Comparison of ENCODE assay signal across 17 mouse cellular contexts in genomic region chr16:95216346-95216745, GRCm38 (mm10). TPM values are rescaled to one million over a fixed set of nuclear protein-coding genes. Genes with fewer than 3 reads are reported as not detected.
"Had no signal": no experiment of that assay in that cellular context is flagged by ENCODE, and none has a peak within 500 bp of the region (broad histone marks: within the 10 kb centered on the region; RNA-seq: fewer than 3 reads in every experiment).

No protein-coding gene starts in this region.

- H3K9me3 ChIP-seq: neural tube, embryonic 13.5 days; neural tube, embryonic 15.5 days; stomach, embryonic 15.5 days had no signal

- H3K4me1 ChIP-seq: neural tube, embryonic 13.5 days; neural tube, embryonic 15.5 days; stomach, embryonic 15.5 days had no signal

- DNase-seq: retina, postnatal 1 day; right cerebral cortex, adult 18-20 months; right cerebral cortex, postnatal 14 days; right cerebral cortex, postnatal 25 days; right cerebral cortex, postnatal 4 days; spleen, adult 18-20 months; thymus, adult 18-20 months; thymus, adult 2 months; thymus, postnatal 14 days; thymus, postnatal 25 days; thymus, postnatal 36 days; thymus, postnatal 4 days had no signal

- H3K4me3 ChIP-seq: neural tube, embryonic 13.5 days; neural tube, embryonic 15.5 days; stomach, embryonic 15.5 days had no signal

- H3K9ac ChIP-seq: neural tube, embryonic 13.5 days; neural tube, embryonic 15.5 days; stomach, embryonic 15.5 days had no signal

- H3K27ac ChIP-seq: neural tube, embryonic 13.5 days; neural tube, embryonic 15.5 days; stomach, embryonic 15.5 days; stomach, postnatal 0 days had no signal

- H3K4me2 ChIP-seq: neural tube, embryonic 13.5 days; neural tube, embryonic 15.5 days; stomach, embryonic 15.5 days had no signal

- H3K36me3 ChIP-seq: neural tube, embryonic 13.5 days; neural tube, embryonic 15.5 days; stomach, embryonic 15.5 days had no signal

- H3K27me3 ChIP-seq: neural tube, embryonic 13.5 days; neural tube, embryonic 15.5 days; stomach, embryonic 15.5 days had no signal

RNA-seq across cellular contexts. Expression of gene Kcnj15, which starts 41.0 kb away (rescaled TPM):
- total RNA-seq: neutrophil, adult 5-6 weeks had no signal
